27 mouse cellular contexts compared by ENCODE assay signal in the genomic region with DNA sequence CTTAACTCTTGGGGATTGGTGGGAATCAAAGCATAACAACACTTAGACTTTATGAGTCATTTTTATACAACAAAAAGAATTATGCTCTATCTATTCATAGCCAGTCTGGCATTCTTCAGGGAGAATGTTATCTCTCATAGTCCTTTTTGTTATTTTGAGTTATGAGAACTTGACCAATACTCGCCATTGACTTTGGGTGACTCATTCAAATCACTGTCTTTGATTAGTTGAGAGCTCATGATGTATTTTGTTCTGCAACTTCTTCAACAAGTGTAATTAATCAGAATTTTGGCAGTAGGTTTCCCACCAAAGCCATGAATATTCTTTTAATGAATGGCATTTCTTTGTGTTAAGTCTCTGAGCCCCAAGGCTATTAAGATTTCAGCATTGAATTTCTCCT.
"Had no signal": no experiment of that assay in that cellular context is flagged by ENCODE, and none has a peak within 500 bp of the region (broad histone marks: within the 10 kb centered on the region; RNA-seq: fewer than 3 reads in every experiment).

No protein-coding gene starts in this region.

- H3K27ac ChIP-seq: limb, embryonic 10.5 days; limb, embryonic 12.5 days; limb, embryonic 13.5 days; limb, embryonic 15.5 days; liver, embryonic 12.5 days; liver, embryonic 13.5 days; liver, embryonic 14.5 days; liver, embryonic 15.5 days; lung, embryonic 15.5 days; macrophage; midbrain, embryonic 10.5 days; midbrain, embryonic 12.5 days; midbrain, embryonic 13.5 days; midbrain, embryonic 15.5 days had no signal

- H3K27me3 ChIP-seq: limb, embryonic 12.5 days; limb, embryonic 13.5 days; limb, embryonic 15.5 days; liver, embryonic 12.5 days; liver, embryonic 13.5 days; liver, embryonic 15.5 days; lung, embryonic 15.5 days; megakaryocyte, embryonic 14.5 days; midbrain, embryonic 12.5 days; midbrain, embryonic 13.5 days; midbrain, embryonic 15.5 days had no signal

- H3K4me1 ChIP-seq: limb, embryonic 10.5 days; limb, embryonic 12.5 days; limb, embryonic 13.5 days; limb, embryonic 15.5 days; liver, embryonic 12.5 days; liver, embryonic 13.5 days; liver, embryonic 15.5 days; lung, embryonic 15.5 days; megakaryocyte, embryonic 14.5 days; midbrain, embryonic 10.5 days; midbrain, embryonic 12.5 days; midbrain, embryonic 13.5 days; midbrain, embryonic 15.5 days had no signal

- DNase-seq: left cerebral cortex, postnatal 4 days; liver; liver, embryonic 13.5 days; liver, postnatal 0 days; lung, adult 18-20 months; lung, adult 2 months; lung, embryonic 14.5 days; lung, postnatal 10 days; lung, postnatal 14 days; lung, postnatal 36 days; lung, postnatal 4 days; midbrain, embryonic 14.5 days had no signal

- H3K4me3 ChIP-seq: limb, embryonic 10.5 days; limb, embryonic 12.5 days; limb, embryonic 13.5 days; limb, embryonic 15.5 days; liver, embryonic 12.5 days; liver, embryonic 13.5 days; liver, embryonic 15.5 days; lung, embryonic 15.5 days; megakaryocyte, embryonic 14.5 days; midbrain, embryonic 10.5 days; midbrain, embryonic 12.5 days; midbrain, embryonic 13.5 days; midbrain, embryonic 15.5 days; myocyte had no signal

- H3K36me3 ChIP-seq: limb, embryonic 10.5 days; limb, embryonic 12.5 days; limb, embryonic 13.5 days; limb, embryonic 15.5 days; liver, embryonic 12.5 days; liver, embryonic 13.5 days; liver, embryonic 15.5 days; lung, embryonic 15.5 days; midbrain, embryonic 10.5 days; midbrain, embryonic 12.5 days; midbrain, embryonic 13.5 days; midbrain, embryonic 15.5 days had no signal
